Mouse (Mus musculus): Measurements from ENCODE around the gene Cphx3. TPM values are rescaled to one million over a fixed set of nuclear protein-coding genes. Genes with fewer than 3 reads are reported as not detected.

The Cphx3 gene
- total and polyA plus RNA-seq, 3 experiments: not detected

Other genes starting within 250 kb of the Cphx3 start
- 22.8 and 24.7 TPM in 2 replicates for gene Anxa11, start 240.1 kb upstream of the Cphx3 start, total RNA-seq (2014; fragmentation: Nextera tagmentation)
- 3.3 and 4.5 TPM in 2 replicates for gene Anxa11, start 240.1 kb upstream of the Cphx3 start, total RNA-seq (2017)
- 51.5 and 57.7 TPM in 2 replicates for gene Anxa11, start 240.1 kb upstream of the Cphx3 start, polyA plus RNA-seq (2012)
- gene Plac9a, start 179.2 kb upstream of the Cphx3 start, total RNA-seq (2014; fragmentation: Nextera tagmentation): not detected in 2 replicates
- gene Plac9a, start 179.2 kb upstream of the Cphx3 start, total RNA-seq (2017): not detected in 2 replicates
- gene Plac9a, start 179.2 kb upstream of the Cphx3 start, polyA plus RNA-seq (2012): not detected in 2 replicates
- gene Tmem254a, start 154.6 kb upstream of the Cphx3 start, total RNA-seq (2014; fragmentation: Nextera tagmentation): 2.9 and 6.5 TPM in 2 replicates
- gene Tmem254a, start 154.6 kb upstream of the Cphx3 start, total RNA-seq (2017): 1.5 and 1.6 TPM in 2 replicates
- gene Tmem254a, start 154.6 kb upstream of the Cphx3 start, polyA plus RNA-seq (2012): 0.44 TPM in 2 replicates
- gene Cphx1, start 144.0 kb upstream of the Cphx3 start, total RNA-seq (2014; fragmentation: Nextera tagmentation): not detected in 2 replicates
- 0.44 TPM in 1 of 2 replicates, not detected in the other for gene Cphx1, start 144.0 kb upstream of the Cphx3 start, total RNA-seq (2017)
- gene Cphx1, start 144.0 kb upstream of the Cphx3 start, polyA plus RNA-seq (2012): not detected in 2 replicates
- not detected in 2 replicates for gene Duxbl1, start 103.7 kb upstream of the Cphx3 start, total RNA-seq (2014; fragmentation: Nextera tagmentation)
- gene Duxbl1, start 103.7 kb upstream of the Cphx3 start, total RNA-seq (2017): 0.16 TPM in 1 of 2 replicates, not detected in the other
- gene Duxbl1, start 103.7 kb upstream of the Cphx3 start, polyA plus RNA-seq (2012): not detected in 2 replicates
- gene Gm9780, start 39.6 kb upstream of the Cphx3 start, total RNA-seq (2014; fragmentation: Nextera tagmentation): not detected in 2 replicates
- not detected in 2 replicates for gene Gm9780, start 39.6 kb upstream of the Cphx3 start, total RNA-seq (2017)
- not detected in 2 replicates for gene Gm9780, start 39.6 kb upstream of the Cphx3 start, polyA plus RNA-seq (2012)
- gene Tmem254c, start 14.9 kb upstream of the Cphx3 start, total RNA-seq (2014; fragmentation: Nextera tagmentation): 3.3 TPM in 1 of 2 replicates, not detected in the other
- 6.0 and 8.6 TPM in 2 replicates for gene Tmem254c, start 14.9 kb upstream of the Cphx3 start, total RNA-seq (2017)
- 2.9 TPM in 2 replicates for gene Tmem254c, start 14.9 kb upstream of the Cphx3 start, polyA plus RNA-seq (2012)
- gene Cphx2, start 781 bp upstream of the Cphx3 start, total RNA-seq (2014; fragmentation: Nextera tagmentation): not detected in 2 replicates
- gene Cphx2, start 781 bp upstream of the Cphx3 start, total RNA-seq (2017): not detected in 2 replicates
- gene Cphx2, start 781 bp upstream of the Cphx3 start, polyA plus RNA-seq (2012): not detected in 2 replicates
- gene Duxbl2, start 36.1 kb downstream of the Cphx3 start, total RNA-seq (2014; fragmentation: Nextera tagmentation): not detected in 2 replicates
- gene Duxbl2, start 36.1 kb downstream of the Cphx3 start, total RNA-seq (2017): not detected in 2 replicates
- not detected in 2 replicates for gene Duxbl2, start 36.1 kb downstream of the Cphx3 start, polyA plus RNA-seq (2012)
- not detected in 2 replicates for gene Plac9b, start 100.2 kb downstream of the Cphx3 start, total RNA-seq (2014; fragmentation: Nextera tagmentation)
- gene Plac9b, start 100.2 kb downstream of the Cphx3 start, total RNA-seq (2017): 0.11 TPM in 1 of 2 replicates, not detected in the other
- not detected in 2 replicates for gene Plac9b, start 100.2 kb downstream of the Cphx3 start, polyA plus RNA-seq (2012)
- gene Tmem254b, start 124.7 kb downstream of the Cphx3 start, total RNA-seq (2014; fragmentation: Nextera tagmentation): 1.5 TPM in 1 of 2 replicates, not detected in the other
- gene Tmem254b, start 124.7 kb downstream of the Cphx3 start, total RNA-seq (2017): 0.66 and 2.6 TPM in 2 replicates
- 0.63 TPM in 1 of 2 replicates, not detected in the other for gene Tmem254b, start 124.7 kb downstream of the Cphx3 start, polyA plus RNA-seq (2012)
- gene Duxbl3, start 175.7 kb downstream of the Cphx3 start, total RNA-seq (2014; fragmentation: Nextera tagmentation): not detected in 2 replicates
- gene Duxbl3, start 175.7 kb downstream of the Cphx3 start, total RNA-seq (2017): 0.12 TPM in 1 of 2 replicates, not detected in the other
- not detected in 2 replicates for gene Duxbl3, start 175.7 kb downstream of the Cphx3 start, polyA plus RNA-seq (2012)

Data from G1E (cell line).